Mouse (Mus musculus) thymus, adult 2 months (tissue): ENCODE measurements around the gene Hnrnpab. TPM values are rescaled to one million over a fixed set of nuclear protein-coding genes. Genes with fewer than 3 reads are reported as not detected.

ENCODE experiments used
- DNase-seq: peaks from one replicate; pipeline ENCODE4 v3.0.0; 2021
- H3K27ac ChIP-seq: fragments of 200-500 bp; 2 replicates; pipeline ENCODE4 v1.5.1; 2012; ENCODE audit warnings: low read length, control low read depth; ENCODE audit not compliant: control insufficient read depth, insufficient read depth
- H3K27me3 ChIP-seq: fragments of 200-500 bp; 2 replicates; pipeline ENCODE4 v1.6.1; 2012; ENCODE audit warnings: mild to moderate bottlenecking, low read length, moderate library complexity, mixed read lengths; ENCODE audit not compliant: control insufficient read depth, insufficient read depth
- H3K36me3 ChIP-seq: fragments of 200-500 bp; 2 replicates; pipeline ENCODE4 v1.6.1; 2012; ENCODE audit warnings: mild to moderate bottlenecking, low read length, moderate library complexity; ENCODE audit not compliant: control insufficient read depth, insufficient read depth
- H3K4me1 ChIP-seq: fragments of 200-500 bp; replicated peaks from 2 replicates; pipeline ENCODE4 v1.6.1; 2012; ENCODE audit warnings: low read length; ENCODE audit not compliant: control insufficient read depth, insufficient read depth
- H3K4me3 ChIP-seq: fragments of 200-500 bp; 2 replicates; pipeline ENCODE4 v1.5.1; 2012; ENCODE audit warnings: mild to moderate bottlenecking, low read length, control low read depth, moderate library complexity; ENCODE audit not compliant: control insufficient read depth, insufficient read depth
- CTCF ChIP-seq: fragments of 200-500 bp; IDR thresholded peaks from 2 replicates; pipeline ENCODE4 v1.5.1; 2012; ENCODE audit warnings: mild to moderate bottlenecking, control low read depth, low read length, moderate library complexity, borderline replicate concordance; ENCODE audit not compliant: control insufficient read depth, poor library complexity, insufficient read depth; ENCODE audit errors: extremely low read depth
- POLR2A ChIP-seq: fragments of 200-500 bp; IDR thresholded peaks from 2 replicates; pipeline ENCODE4 v1.6.1; 2012; ENCODE audit warnings: mild to moderate bottlenecking, low read length, control low read depth, moderate library complexity; ENCODE audit not compliant: control insufficient read depth, poor library complexity, insufficient read depth; ENCODE audit errors: extremely low read depth
- WGBS: fragments of 180-500 bp; shearing (Covaris S2); methylation state at CpG from one replicate; pipeline ENCODE4 v1.1.7; 2018; 5-methylcytosine and 5-hydroxymethylcytosine counted together
- polyA plus RNA-seq: library from polyadenylated mRNA; depleted of rRNA; stranded (reverse); fragments of >200 nt; gene quantifications from 2 replicates; pipeline ENCODE4 v1.2.3, GENCODE M21; 2012

Hnrnpab gene
- polyA plus RNA-seq, 1 experiment = 533 TPM

DNA sequence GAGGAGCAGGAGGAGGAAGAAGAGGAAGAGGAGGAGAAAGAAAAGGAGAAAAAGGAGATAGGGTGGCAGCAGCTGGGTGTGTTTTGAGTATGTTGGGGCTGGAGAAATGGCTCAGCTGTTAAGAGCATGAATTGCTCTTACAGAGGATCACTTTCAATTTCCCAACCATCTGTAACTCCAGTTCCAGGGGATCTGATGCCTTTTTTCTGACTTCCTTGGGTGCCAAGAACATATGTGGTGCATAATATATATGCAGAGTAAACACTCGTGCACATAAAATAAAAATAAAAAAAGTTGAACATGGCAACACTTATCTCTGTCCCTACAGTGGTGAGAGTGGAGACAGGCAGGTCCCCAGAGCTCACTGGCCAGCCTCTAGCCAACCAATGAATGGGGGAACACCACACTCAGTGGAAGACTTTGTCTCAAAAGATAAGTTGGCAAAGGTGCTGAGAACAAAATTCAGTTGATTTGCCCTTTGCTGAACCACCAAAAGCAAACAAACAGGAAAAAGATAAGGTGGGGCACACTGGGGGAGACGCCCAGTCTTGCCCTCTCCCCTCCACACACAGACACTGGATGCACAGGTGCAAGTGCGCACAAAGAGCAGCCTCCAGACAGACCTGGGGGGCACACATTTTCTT, 2.7 kb upstream of the Hnrnpab start:
- no peak for DNase-seq
- TF ChIP-seq CTCF = no peak
- TF ChIP-seq POLR2A = no peak
- Histone ChIP-seq H3K4me1 (peaks cover 13% of the 10 kb centered on the region), H3K36me3 (peaks cover 10% of the 10 kb centered on the region), H3K27me3 (no peaks in the 10 kb centered on the region), H3K4me3 (no peak overlapping the region), H3K27ac (peak overlapping the region; percentile 91)
- 26% methylated on average over 3 of the region's 3 CpGs for WGBS

DNA sequence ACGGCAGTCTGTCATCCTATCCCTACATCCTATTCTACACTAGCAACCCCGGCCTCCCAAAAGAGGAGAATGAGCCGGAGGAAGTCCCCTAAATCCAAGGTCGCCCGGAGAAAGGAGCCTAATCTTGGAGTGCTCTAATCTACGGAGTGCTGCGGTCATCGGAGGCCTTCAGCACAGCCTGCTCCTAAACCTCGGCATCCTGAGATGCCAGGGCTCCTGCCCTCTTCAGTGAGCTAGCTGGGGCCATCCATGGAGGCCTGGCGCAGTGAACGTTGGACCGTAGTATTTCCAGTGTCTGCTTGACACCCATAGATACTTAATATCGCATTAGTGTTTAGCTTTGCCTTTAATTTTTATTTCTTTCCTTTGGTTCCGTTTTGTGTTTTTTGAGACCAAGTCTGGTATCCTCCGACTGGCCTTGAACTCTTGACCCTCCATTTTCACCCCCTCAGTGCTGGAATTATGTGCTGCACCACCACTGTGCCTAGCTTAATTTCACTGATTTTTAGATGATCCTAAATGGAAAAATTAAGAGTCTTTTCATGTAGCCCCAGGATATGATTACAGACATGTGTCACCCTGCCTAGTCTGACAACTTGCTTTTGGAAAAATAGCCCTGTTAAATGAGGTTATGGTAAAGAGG, 570 bp upstream of the Hnrnpab start:
- no peak for DNase-seq
- Histone ChIP-seq H3K27me3 (no peaks in the 10 kb centered on the region), H3K4me1 (peaks cover 13% of the 10 kb centered on the region), H3K4me3 (peak overlapping the region; percentile 75), H3K36me3 (peaks cover 31% of the 10 kb centered on the region), H3K27ac (peak overlapping the region; percentile 9; the same call in 1 of the 2 replicates)
- TF ChIP-seq POLR2A (no peak), CTCF (no peak)
- 6% methylated on average over 15 of the region's 15 CpGs for WGBS

DNA sequence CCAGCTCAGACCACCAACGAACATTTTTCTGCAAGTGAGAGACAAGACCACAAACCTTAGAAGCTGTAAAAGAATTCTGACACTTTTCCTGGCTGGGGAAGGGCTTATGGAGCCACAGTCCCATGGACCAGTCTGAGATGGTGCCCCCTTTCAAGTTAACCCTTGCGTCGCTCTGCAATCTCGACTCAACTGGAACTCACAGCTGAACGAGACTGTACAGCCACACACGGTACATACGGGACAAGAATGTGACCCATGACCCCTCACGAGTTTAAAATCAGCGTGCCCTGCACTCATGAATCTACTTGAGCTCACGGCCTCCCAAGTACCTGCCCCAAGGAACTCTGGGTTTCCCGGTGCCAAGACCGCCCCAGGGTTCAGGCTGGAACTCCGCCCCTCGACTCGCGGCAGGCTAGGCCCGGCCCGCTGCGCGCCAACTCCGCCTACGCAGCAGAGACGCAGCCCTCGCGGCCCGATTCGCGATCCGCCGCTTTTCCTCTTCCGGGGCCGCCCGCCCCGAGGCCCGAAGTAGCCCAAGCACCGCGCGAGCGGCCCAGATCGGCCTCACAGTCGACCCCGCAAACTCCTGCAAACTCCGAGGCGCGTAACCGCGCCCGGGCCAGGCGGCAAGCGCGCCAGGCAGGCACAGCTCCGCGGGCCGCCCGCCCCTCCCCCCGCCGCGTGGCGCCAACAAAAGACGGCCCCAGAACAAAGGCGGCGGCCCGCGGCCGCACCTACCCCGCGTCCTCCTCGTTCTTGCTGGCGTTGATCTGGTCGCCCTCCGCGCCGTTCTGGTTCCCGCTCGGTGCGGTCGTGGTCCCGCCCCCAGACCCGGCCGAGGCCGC, 823 bp downstream of the Hnrnpab start:
- Histone ChIP-seq H3K36me3 (peaks cover 45% of the 10 kb centered on the region), H3K4me3 (peak overlapping the region; percentile 64), H3K27me3 (no peaks in the 10 kb centered on the region), H3K4me1 (peaks cover 13% of the 10 kb centered on the region), H3K27ac (peak overlapping the region; percentile 15)
- under 1% methylated on average over 81 of the region's 81 CpGs for WGBS
- peak; percentile 90 for TF ChIP-seq POLR2A
- TF ChIP-seq CTCF = peak; percentile 66; the same call in 1 of the 2 replicates
- peak; percentile 86 for DNase-seq

DNA sequence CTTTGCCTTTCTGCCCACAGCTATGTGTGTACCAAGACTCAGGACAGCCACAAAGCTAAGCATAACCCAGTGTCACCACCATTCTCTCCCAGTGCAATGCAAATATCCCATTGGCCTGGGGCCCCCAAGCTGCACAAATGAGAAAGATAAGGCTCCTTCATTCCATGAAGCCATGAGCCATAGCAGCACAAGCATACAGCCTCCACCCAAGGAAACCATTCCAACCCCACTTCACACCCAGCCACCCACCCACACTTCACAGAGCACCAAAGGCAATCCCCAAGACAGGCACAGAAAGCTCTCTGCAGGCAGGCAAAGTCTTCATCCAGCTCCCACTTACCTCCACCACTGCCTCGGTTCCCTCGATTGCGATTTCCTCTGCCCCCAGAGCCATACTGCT, 4.4 kb downstream of the Hnrnpab start:
- WGBS = 97% methylated on average over 3 of the region's 3 CpGs
- H3K4me1 ChIP-seq = peaks cover 2% of the 10 kb centered on the region
- no peak overlapping the region for H3K4me3 ChIP-seq
- no peak overlapping the region for H3K27ac ChIP-seq
- no peaks in the 10 kb centered on the region for H3K27me3 ChIP-seq
- TF ChIP-seq POLR2A = no peak
- TF ChIP-seq CTCF = no peak
- peaks cover 81% of the 10 kb centered on the region for H3K36me3 ChIP-seq
- DNase-seq = no peak

DNA sequence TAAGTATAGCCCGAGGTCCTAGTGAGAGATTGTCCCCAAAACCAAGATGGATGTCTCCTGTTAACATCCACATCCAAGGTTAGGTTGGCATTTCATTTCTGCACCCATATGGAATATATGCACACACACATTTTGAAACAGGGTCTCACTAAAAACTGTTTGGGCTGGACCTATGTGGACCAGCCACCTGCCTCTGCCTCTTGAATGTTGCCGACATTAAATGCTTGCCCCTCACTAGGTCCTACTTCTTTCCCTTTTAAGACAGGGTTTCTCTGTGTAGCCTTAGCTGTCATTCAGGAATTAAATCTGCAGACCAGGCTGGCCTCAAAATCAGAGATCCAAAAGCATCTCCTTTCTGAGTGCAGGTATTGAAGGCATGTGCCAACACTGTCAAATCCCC, 9.1 kb downstream of the Hnrnpab start:
- no peak for DNase-seq
- no peaks in the 10 kb centered on the region for H3K4me1 ChIP-seq
- 96% methylated on average over 2 of the region's 2 CpGs for WGBS
- H3K27ac ChIP-seq = no peak overlapping the region
- no peaks in the 10 kb centered on the region for H3K27me3 ChIP-seq
- H3K4me3 ChIP-seq = no peak overlapping the region
- peaks cover 91% of the 10 kb centered on the region for H3K36me3 ChIP-seq
- TF ChIP-seq CTCF (no peak), POLR2A (no peak)

DNA sequence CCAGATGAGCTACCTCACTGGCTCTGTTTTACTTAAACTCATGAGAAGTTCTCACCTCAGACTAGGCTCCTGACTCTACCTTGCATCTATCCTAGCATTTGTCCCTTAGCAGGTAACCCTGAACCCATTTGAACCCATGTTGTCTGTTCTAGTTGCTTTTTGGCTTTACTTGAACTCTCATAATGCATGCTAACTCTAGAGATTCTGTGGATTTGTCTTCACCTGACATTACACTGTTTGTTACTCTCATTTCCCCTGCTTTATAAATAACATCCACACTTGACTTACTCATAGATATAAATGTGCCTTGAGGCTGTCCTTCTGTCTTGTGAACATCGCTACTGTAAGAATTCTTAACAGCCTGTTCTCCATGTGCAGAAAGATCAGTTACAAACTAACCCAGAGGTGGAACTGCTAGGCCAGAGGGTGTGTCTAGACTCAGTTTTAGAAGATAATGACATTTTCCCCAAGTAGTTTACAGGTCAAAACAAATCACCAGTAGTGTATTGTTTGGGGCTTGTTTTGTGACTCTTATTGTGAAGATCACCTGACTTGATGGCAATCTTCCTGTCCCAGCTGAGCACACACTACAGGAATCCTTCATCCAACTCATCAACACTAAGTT, 11.1 kb downstream of the Hnrnpab start:
- no peak for DNase-seq
- Histone ChIP-seq H3K4me1 (no peaks in the 10 kb centered on the region), H3K4me3 (no peak overlapping the region), H3K36me3 (peaks cover 91% of the 10 kb centered on the region), H3K27ac (no peak overlapping the region), H3K27me3 (no peaks in the 10 kb centered on the region)
- 100% methylated on average over 1 of the region's 1 CpGs for WGBS
- TF ChIP-seq CTCF (no peak), POLR2A (no peak)
